Mouse (Mus musculus): ENCODE data around the gene Cd160.

The Cd160 gene

DNA sequence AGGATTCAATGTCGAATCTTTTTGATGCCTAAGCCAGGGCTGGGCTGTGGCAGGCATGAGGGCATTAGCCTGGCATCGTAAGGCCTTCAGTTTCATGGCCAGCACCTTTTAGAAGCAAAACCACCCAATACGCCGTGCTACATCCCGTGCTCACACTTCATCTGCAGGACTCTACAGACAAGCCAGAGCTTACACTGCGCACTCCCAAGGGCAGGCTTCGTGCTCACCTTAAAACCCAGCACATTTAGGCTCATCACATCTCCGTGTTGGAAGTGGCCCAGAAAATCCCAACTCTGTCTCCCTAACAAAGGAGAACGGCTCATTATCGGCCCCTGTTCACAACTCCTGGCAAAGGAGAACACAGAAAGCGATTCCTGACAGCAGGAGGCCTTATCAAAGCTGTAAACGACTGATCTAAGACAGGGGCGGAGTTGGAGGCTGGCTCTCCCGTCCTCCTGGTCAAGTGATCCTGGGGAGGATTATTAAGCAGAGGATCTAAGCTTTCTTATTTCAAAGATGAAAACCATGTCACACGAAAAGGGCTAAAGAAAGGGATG, 765 bp downstream of the Cd160 start:
- in situ Hi-C loops (cut with MboI, MseI) = no loop called here

- in situ Hi-C loops (cut with MboI, MseI) = no loop called here
Measured at GRCm38 (mm10) chr3:96825261-96825660, 3.9 kb downstream of the Cd160 start.

- in situ Hi-C loops (cut with MboI, MseI) = no loop called here
Measured at GRCm38 (mm10) chr3:96824614-96825013, 4.5 kb downstream of the Cd160 start.

- in situ Hi-C loops (cut with MboI, MseI) = no loop called here
Measured at GRCm38 (mm10) chr3:96823701-96824100, 5.5 kb downstream of the Cd160 start.

GRCm38 (mm10) chr3:96821581-96821980, 7.6 kb downstream of the Cd160 start:
- in situ Hi-C loops (cut with MboI, MseI) = no loop called here

GRCm38 (mm10) chr3:96820116-96820915, 8.8 kb downstream of the Cd160 start:
- in situ Hi-C loops (cut with MboI, MseI) = no loop called here

DNA sequence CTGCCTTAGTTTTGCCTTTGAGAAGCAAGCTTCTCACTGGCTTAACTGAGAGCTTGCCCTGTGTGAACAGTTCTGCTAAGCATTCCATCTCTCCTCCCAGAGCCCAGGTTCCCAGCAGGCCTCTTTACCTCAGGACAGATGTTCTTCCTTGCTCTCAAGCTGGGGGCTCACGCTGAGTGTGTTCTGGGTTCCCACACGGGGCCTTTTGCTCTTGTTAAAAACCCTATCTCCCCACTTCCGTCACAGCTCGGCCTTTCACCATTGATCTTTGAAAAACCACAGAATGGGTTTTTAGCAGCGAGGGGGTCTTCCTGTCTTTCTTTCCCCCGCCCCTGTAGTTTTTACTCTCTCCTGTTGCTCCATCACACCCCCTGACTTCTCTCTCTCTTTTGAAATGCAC, 14.8 kb downstream of the Cd160 start:
- in situ Hi-C loops (cut with MboI, MseI) = no loop called here

DNA sequence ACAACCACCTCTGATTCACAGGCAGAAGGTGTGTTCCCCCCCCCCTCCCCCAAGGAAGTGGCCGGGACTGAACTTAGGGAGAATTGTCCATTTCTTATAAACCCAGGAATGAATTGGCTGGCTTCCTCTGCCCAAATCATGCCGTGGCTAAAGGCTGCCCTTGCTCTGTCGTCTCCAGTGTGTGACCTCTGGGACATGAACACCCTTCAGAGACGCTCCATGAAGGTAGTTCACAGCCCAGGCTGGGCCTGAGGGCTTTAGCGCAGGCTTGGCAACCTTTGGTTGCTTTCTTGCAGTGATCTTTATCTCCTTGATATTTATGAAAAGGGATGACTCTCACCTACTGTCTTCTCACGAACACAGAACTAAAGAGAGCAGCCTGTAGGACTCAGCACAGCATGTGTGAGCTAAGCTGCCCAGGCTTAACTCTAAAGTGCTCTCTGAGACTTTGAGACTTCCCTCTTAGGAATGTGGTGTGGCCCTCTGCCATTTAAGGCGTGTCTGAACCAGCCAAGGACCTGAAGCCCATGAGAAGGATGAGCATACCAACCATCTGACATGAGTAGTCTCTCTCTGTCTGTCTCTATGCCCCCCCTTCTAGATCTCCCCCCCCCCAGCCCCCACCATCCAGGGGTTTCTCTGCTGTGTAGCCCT, 15.4 kb downstream of the Cd160 start:
- in situ Hi-C loops (cut with MboI, MseI) = no loop called here

DNA sequence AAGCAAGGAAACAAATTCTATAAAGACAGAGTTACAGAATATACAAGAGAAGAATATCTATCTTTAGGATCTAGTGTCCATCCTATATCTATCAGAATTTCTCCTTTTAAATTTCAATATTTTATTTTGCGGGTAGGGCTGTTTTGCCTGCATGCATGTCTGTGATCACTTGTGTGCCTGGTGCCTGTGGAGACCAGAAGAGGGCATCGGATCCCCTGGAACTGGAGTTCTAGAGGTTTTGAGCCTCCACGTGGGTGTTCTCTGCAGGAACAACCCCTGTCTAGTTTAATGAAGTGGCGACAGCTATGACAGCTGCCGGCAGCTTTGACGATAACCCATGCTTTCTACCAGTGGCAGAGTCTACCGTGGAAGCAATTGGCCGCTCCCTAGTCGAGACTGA, 16.0 kb downstream of the Cd160 start:
- in situ Hi-C loops (cut with MboI, MseI) = no loop called here

DNA sequence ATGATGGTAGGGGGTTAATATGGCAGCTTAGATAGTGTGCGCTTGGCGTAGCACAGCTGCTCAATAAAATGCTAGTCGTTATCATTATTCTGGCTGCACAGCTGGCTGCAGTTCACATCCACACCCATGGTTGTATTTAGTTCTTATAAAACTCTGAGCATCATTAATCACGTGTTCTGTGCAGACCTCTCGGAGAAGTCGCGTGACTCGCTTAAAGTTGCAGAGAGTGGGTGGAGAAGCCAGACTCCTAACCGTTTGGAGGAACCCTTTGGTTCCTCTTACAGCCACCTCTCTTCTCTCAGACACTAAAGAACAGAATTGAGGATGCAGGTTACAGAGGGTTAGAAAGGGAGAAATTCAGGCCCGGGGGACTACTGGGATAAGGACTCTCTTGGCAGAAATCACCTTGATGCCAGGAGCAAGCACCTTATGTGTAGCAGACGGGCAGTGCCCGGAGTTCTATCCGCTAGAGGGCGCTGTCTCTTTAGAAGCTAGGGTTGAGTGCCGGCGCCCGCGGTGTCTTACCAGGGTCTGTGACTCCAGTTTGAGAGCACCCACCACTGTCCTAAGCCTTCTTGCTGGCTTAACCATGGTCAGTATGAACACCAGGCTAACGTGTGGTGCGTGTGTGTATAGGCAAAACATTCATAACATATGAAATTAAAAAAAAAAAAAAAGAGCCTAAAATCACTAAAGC, 16.6 kb downstream of the Cd160 start:
- in situ Hi-C loops (cut with MboI, MseI) = no loop called here

DNA sequence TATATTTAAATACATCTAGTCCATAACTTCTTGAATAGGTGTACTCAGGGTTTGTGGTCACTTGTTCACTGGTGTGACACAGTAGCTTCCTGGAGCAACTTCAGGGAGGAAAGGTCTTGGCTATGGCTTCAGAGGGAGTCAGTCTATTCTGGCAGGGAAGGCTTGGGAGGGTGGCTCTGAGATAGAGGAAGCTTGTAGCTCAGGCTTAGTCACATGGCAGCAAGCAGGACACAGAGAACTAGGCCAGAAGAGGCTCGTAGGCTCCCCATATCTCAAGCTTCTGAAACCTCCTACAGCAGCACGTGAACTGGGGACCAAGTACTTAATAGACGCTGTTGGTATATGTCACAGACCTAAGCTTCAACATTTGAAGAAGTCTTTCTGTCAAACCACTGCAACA, 17.9 kb downstream of the Cd160 start:
- in situ Hi-C loops (cut with MboI, MseI) = no loop called here

DNA sequence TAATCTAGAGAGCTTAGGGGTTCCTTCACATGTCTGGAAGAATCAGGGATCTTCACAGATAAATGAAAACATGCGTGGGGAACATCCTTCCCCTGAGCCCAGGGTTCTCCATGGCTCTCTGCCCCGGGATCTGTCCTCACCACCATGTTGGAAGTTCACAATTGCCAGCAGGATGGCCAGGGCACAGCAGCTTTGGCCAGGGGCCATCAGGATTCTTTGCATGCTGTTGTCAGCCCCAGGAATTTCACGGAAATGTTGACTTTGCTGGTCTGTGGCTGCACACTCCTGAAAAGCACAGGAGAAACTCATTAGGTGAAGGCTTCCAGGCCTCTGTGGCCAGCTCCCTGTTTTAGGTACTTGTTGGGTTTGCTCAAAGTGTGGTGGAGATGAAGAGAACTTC, 20.5 kb downstream of the Cd160 start:
- in situ Hi-C loops (cut with MboI, MseI) = loop anchor here (5.0 kb wide), 1 partner anchor 94 kb away; the partner anchor contains the start of gene Gja5

GRCm38 (mm10) chr3:96808136-96808535, 21.0 kb downstream of the Cd160 start:
- in situ Hi-C loops (cut with MboI, MseI) = loop anchor here (5.0 kb wide), 1 partner anchor 94 kb away; the partner anchor contains the start of gene Gja5

- in situ Hi-C loops (cut with MboI, MseI) = no loop called here
Measured at GRCm38 (mm10) chr3:96802214-96802613, 26.9 kb downstream of the Cd160 start.

- in situ Hi-C loops (cut with MboI, MseI) = no loop called here
Measured at GRCm38 (mm10) chr3:96800254-96800653, 28.9 kb downstream of the Cd160 start.

GRCm38 (mm10) chr3:96788506-96788905, 40.6 kb downstream of the Cd160 start:
- in situ Hi-C loops (cut with MboI, MseI) = no loop called here

GRCm38 (mm10) chr3:96787784-96788183, 41.4 kb downstream of the Cd160 start:
- in situ Hi-C loops (cut with MboI, MseI) = no loop called here

DNA sequence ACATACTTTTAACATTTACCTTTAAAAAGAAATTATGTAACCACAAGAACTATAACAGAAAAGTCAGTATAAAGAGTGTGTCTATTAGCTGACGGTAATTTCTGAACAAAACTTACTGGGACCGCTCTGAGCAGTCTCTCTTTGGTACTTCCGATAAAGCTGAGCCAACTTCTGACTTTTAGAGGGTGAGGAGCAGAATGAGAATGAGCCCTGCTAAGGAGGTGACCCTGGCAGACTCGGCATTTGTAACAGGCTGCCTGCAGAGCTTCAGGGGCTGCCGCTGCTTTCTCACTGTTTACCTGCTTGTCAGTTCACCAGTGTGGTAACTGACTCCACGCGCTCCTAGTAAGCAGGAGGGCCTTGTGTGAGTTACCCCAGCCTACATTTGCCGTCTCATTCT, 46.9 kb downstream of the Cd160 start:
- in situ Hi-C loops (cut with MboI, MseI) = no loop called here

- in situ Hi-C loops (cut with MboI, MseI) = loop anchor here (10.0 kb wide), 1 partner anchor 1368 kb away; no protein-coding TSS in a partner anchor
Measured at GRCm38 (mm10) chr3:96777120-96777519, 52.0 kb downstream of the Cd160 start.

- in situ Hi-C loops (cut with MboI, MseI) = loop anchor here (10.0 kb wide), 1 partner anchor 1372 kb away; no protein-coding TSS in a partner anchor
Measured at GRCm38 (mm10) chr3:96772949-96773348, 56.2 kb downstream of the Cd160 start.

- in situ Hi-C loops (cut with MboI, MseI) = loop anchor here (10.0 kb wide), 1 partner anchor 1375 kb away; no protein-coding TSS in a partner anchor
Measured at GRCm38 (mm10) chr3:96769971-96770370, 59.2 kb downstream of the Cd160 start.

- in situ Hi-C loops (cut with MboI, MseI) = no loop called here
Measured at GRCm38 (mm10) chr3:96764528-96764927, 64.6 kb downstream of the Cd160 start.
